In the genomic region with DNA sequence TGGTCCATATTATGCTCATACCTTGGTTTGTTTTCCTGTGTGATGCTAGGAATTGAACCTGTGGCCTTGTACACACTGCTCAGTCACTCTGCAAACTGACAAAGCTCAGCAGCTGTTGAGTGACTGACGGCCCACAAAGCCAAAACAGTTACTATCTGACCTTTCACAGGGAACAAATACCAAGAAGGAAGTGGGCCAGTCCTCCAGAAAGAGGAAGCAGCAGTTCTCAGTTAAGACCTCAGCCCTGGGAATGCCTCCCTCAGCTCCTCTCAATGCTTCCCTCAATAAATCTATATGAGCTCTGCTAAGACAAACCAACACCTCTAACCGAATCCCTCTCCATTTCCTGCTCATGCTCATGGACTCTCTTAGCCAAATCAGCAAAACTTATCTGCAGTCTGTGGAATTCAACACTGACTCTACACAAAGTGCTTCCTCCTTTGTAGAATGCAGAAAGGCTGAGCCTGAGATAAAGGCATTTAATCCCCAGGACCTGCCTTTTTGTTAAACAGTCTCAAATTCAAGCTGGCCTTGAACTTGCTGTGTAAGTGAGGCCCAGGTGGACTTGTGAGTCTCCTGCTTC, we compare ENCODE assay signal across 9 mouse cellular contexts. TPM values are rescaled to one million over a fixed set of nuclear protein-coding genes. Genes with fewer than 3 reads are reported as not detected.
DNase-seq lines count a peak whose midpoint lies in the region; ATAC-seq and TF ChIP-seq lines count a peak whose summit lies in the region.
"Had no signal": no experiment of that assay in that cellular context is flagged by ENCODE, and none has a peak within 500 bp of the region (broad histone marks: within the 10 kb centered on the region; RNA-seq: fewer than 3 reads in every experiment).

No protein-coding gene starts in this region.

- H3K4me1 ChIP-seq in kidney, embryonic 15.5 days, result no peaks in the 10 kb centered on the region
- H3K4me1 ChIP-seq in brown adipose tissue, adult 24 weeks (ENCODE audit: control insufficient read depth, insufficient read depth, insufficient read length, low read length), result peaks cover 2% of the 10 kb centered on the region; the same call in 1 of the 2 replicates
- no peaks in the 10 kb centered on the region for H3K4me1 ChIP-seq in liver, adult 2 months (ENCODE audit: control insufficient read depth, insufficient read depth, low read length)

- H3K4me2 ChIP-seq in kidney, embryonic 15.5 days, result no peak overlapping the region
- H3K4me2 ChIP-seq: hindbrain, embryonic 14.5 days had no signal

- H3K4me3 ChIP-seq in kidney, embryonic 15.5 days (replicated peaks), result no peak overlapping the region
- H3K4me3 ChIP-seq in brown adipose tissue, adult 24 weeks (ENCODE audit: insufficient read depth, low read depth, low read length), result no peak overlapping the region
- no peak overlapping the region for H3K4me3 ChIP-seq in liver, adult 2 months (ENCODE audit: insufficient read depth, low read depth, low read length)

- DNase-seq in kidney, adult 18-20 months, result no peak
- peak; percentile 51 for DNase-seq in liver, adult 2 months (ENCODE audit: extremely low read depth, low read depth, low spot score)
- DNase-seq in embryo, embryonic 9.5 days (ENCODE audit: extremely low spot score), result no peak
- DNase-seq in thymus, postnatal 36 days, result no peak

- TF ChIP-seq CTCF in liver, adult 2 months (IDR thresholded peaks at IDR 0.05; ENCODE audit: low read depth, low read length), result no peak

- 41% methylated on average over 2 of the region's 2 CpGs for WGBS in kidney, embryonic 15.5 days
- WGBS in liver, adult 2 months, result 45% methylated on average over 2 of the region's 2 CpGs

- H3K79me2 ChIP-seq in liver, adult 2 months (ENCODE audit: control insufficient read depth, insufficient read depth, low read length), result 0 out of 2 replicates have a peak, but pooled peaks cover 5% of the 10 kb centered on the region

- no peak for ATAC-seq in kidney, embryonic 15.5 days (replicated peaks; ENCODE audit: low FRiP score)
- peak; percentile 79 for ATAC-seq in neutrophil, adult 5-6 weeks (ENCODE audit: extremely low read depth, insufficient number of reproducible peaks, low FRiP score, poor library complexity, severe bottlenecking)
- ATAC-seq in frontal cortex, adult (ENCODE audit: low TSS enrichment), result no peak

- no peaks in the 10 kb centered on the region for H3K9me3 ChIP-seq in kidney, embryonic 15.5 days (replicated peaks)

- TF ChIP-seq POLR2A in liver, adult 2 months (IDR thresholded peaks at IDR 0.05; ENCODE audit: extremely low read depth, insufficient read depth, low read length), result no peak

- H3K36me3 ChIP-seq in kidney, embryonic 15.5 days, result no peaks in the 10 kb centered on the region
- H3K36me3 ChIP-seq in liver, adult 2 months (ENCODE audit: control insufficient read depth, insufficient read depth, low read length), result no peaks in the 10 kb centered on the region

- peak overlapping the region; percentile 13; the same call in 1 of the 2 replicates for H3K27ac ChIP-seq in kidney, embryonic 15.5 days
- peak overlapping the region; percentile 55 for H3K27ac ChIP-seq in brown adipose tissue, adult 24 weeks (replicated peaks; ENCODE audit: low read depth, low read length)
- peak overlapping the region; percentile 46 for H3K27ac ChIP-seq in liver, adult 2 months (replicated peaks; ENCODE audit: insufficient read depth, low read depth, low read length)
- H3K27ac ChIP-seq: hindbrain, embryonic 14.5 days had no signal

- no peak overlapping the region for H3K9ac ChIP-seq in kidney, embryonic 15.5 days
- no peak overlapping the region for H3K9ac ChIP-seq in liver, adult 2 months (ENCODE audit: low read depth, low read length)
- H3K9ac ChIP-seq: hindbrain, embryonic 14.5 days had no signal

- no peaks in the 10 kb centered on the region for H3K27me3 ChIP-seq in kidney, embryonic 15.5 days
- H3K27me3 ChIP-seq in liver, adult 2 months (ENCODE audit: control insufficient read depth, insufficient read depth, low read length), result no peaks in the 10 kb centered on the region

RNA-seq across cellular contexts. Expression of a gene that starts 17.3 kb away (rescaled TPM):
- 8.9 and 10.5 TPM in 2 replicates for polyA plus RNA-seq in kidney, embryonic 15.5 days (2015; fragmentation: Nextera tagmentation; extraction: Ambion mirVana)
- polyA plus RNA-seq in brown adipose tissue, adult 24 weeks (2012; ENCODE audit: insufficient read depth, insufficient read length, missing spikeins), result 5.5 and 6.3 TPM in 2 replicates
- total RNA-seq in liver, adult 2 months (2014; rRNA removed), result 2.0 and 2.3 TPM in 2 replicates
- 5.9 and 6.9 TPM in 2 replicates for polyA plus RNA-seq in liver, adult 2 months (2012; rRNA removed)
- 41.9 and 42.6 TPM in 2 replicates for total RNA-seq in neutrophil, adult 5-6 weeks (2017)

RNA-seq across cellular contexts. Expression of a gene that starts 17.5 kb away (rescaled TPM):
- 0.82 and 1.5 TPM in 2 replicates for polyA plus RNA-seq in kidney, embryonic 15.5 days (2015; fragmentation: Nextera tagmentation; extraction: Ambion mirVana)
- polyA plus RNA-seq in brown adipose tissue, adult 24 weeks (2012; ENCODE audit: insufficient read depth, insufficient read length, missing spikeins), result 0.40 and 0.54 TPM in 2 replicates
- total RNA-seq in liver, adult 2 months (2014; rRNA removed), result 0.40 and 0.55 TPM in 2 replicates
- 0.18 and 0.35 TPM in 2 replicates for polyA plus RNA-seq in liver, adult 2 months (2012; rRNA removed)
- 5.1 and 5.4 TPM in 2 replicates for total RNA-seq in neutrophil, adult 5-6 weeks (2017)

RNA-seq across cellular contexts. Expression of a gene that starts 39.7 kb away (rescaled TPM):
- polyA plus RNA-seq in kidney, embryonic 15.5 days (2015; fragmentation: Nextera tagmentation; extraction: Ambion mirVana), result 5.4 and 6.8 TPM in 2 replicates
- not detected in 2 replicates for polyA plus RNA-seq in brown adipose tissue, adult 24 weeks (2012; ENCODE audit: insufficient read depth, insufficient read length, missing spikeins)
- total RNA-seq in liver, adult 2 months (2014; rRNA removed), result not detected in 2 replicates
- 0.21 and 0.37 TPM in 2 replicates for polyA plus RNA-seq in liver, adult 2 months (2012; rRNA removed)
- total RNA-seq in neutrophil, adult 5-6 weeks (2017), result 17.9 and 25.6 TPM in 2 replicates

RNA-seq across cellular contexts. Expression of a gene that starts 51.2 kb away (rescaled TPM):
- polyA plus RNA-seq in kidney, embryonic 15.5 days (2015; fragmentation: Nextera tagmentation; extraction: Ambion mirVana), result 16.9 and 17.5 TPM in 2 replicates
- polyA plus RNA-seq in brown adipose tissue, adult 24 weeks (2012; ENCODE audit: insufficient read depth, insufficient read length, missing spikeins), result 5.9 and 7.8 TPM in 2 replicates
- 4.5 and 6.8 TPM in 2 replicates for total RNA-seq in liver, adult 2 months (2014; rRNA removed)
- polyA plus RNA-seq in liver, adult 2 months (2012; rRNA removed), result 7.9 and 10.7 TPM in 2 replicates
- total RNA-seq in neutrophil, adult 5-6 weeks (2017), result 14.7 and 15.6 TPM in 2 replicates
